Mouse (Mus musculus) T-helper 1 cell (primary cell): Measurements from ENCODE around the gene Zfp976.
"Not testable (repeated sequence)": the region's sequence is repeated elsewhere in the genome, so short reads cannot be mapped to it uniquely, and the experiment has no call there.

Experiments
- in situ Hi-C: fragments of 300-600 bp; cut with MboI, MseI; formaldehyde crosslinking; loops from one replicate; pipeline ENCODE4 v1.15.1; 2025; ENCODE audit warnings: high pct_unique_total_duplicates

Gene Zfp976

GRCm38 (mm10) chr7:42642152-42643115 lies at the start of gene Zfp976:
TSS of gene Zfp976 (minus strand) at chr7:42642588.
- in situ Hi-C loops = not testable (repeated sequence)

GRCm38 (mm10) chr7:42680081-42680480 lies 37.7 kb upstream of the Zfp976 start:
- in situ Hi-C loops = not testable (repeated sequence)

GRCm38 (mm10) chr7:42679646-42680045 lies 37.3 kb upstream of the Zfp976 start:
- in situ Hi-C loops = not testable (repeated sequence)

- in situ Hi-C loops = loop anchor here (5.0 kb wide), 1 partner anchor 492 kb away; no protein-coding TSS in a partner anchor
These were observed 17.8 kb upstream of the Zfp976 start for GRCm38 (mm10) chr7:42660140-42660539.

GRCm38 (mm10) chr7:42655211-42655610 lies 12.8 kb upstream of the Zfp976 start:
- in situ Hi-C loops = not testable (repeated sequence)

GRCm38 (mm10) chr7:42643120-42643620 lies 782 bp upstream of the Zfp976 start:
- in situ Hi-C loops = not testable (repeated sequence)

- in situ Hi-C loops = not testable (repeated sequence)
These were observed 11.4 kb downstream of the Zfp976 start for GRCm38 (mm10) chr7:42631031-42631430.

- in situ Hi-C loops = not testable (repeated sequence)
These were observed 46.7 kb downstream of the Zfp976 start for GRCm38 (mm10) chr7:42595666-42596065.

GRCm38 (mm10) chr7:42592413-42592812 lies 50.0 kb downstream of the Zfp976 start, which contains the start of gene Zfp977:
TSS of gene Zfp977 (minus strand) at chr7:42592547.
- in situ Hi-C loops = not testable (repeated sequence)

GRCm38 (mm10) chr7:42591311-42591710 lies 51.1 kb downstream of the Zfp976 start:
- in situ Hi-C loops = not testable (repeated sequence)

GRCm38 (mm10) chr7:42578488-42578887 lies 63.9 kb downstream of the Zfp976 start, which contains the start of gene Gm21028:
TSS of gene Gm21028 (minus strand) at chr7:42578588.
- in situ Hi-C loops = no loop called here
